Mouse (Mus musculus): Measurements from ENCODE around the gene Tab2.
"Not testable (repeated sequence)": the region's sequence is repeated elsewhere in the genome, so short reads cannot be mapped to it uniquely, and the experiment has no call there.

Gene Tab2

DNA sequence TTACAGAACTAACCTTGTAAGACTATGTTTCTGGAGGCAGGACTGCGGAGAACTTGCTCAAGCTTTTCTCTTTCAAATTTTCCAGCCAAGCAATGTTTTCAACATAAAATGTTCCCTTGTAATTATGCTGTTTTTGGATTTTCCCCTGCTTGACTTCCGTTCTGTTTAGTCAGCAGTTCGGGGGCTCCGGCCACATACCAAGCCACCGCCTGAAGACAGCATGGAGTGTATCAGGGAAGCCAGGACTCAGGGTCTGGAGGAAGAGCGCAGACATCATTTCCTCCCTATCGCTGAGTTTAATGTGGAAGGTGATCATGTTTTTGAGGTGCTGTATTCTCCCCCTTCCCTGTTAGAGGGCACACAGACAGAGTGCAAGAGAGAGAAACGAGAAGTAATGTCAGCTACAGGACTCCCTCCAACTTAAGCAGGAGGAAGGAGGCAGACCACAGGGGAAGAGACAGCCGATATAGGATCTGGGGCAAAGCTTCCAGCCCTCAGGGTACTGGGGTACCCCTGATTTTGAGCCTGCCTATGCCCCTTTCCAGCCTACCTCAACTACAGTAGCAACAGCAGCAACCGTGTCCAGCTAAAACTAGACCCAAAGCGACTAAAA, 67.7 kb downstream of the Tab2 start:
- DNase-seq (ENCODE audit: low spot score in 2 of 2) = no peak

DNA sequence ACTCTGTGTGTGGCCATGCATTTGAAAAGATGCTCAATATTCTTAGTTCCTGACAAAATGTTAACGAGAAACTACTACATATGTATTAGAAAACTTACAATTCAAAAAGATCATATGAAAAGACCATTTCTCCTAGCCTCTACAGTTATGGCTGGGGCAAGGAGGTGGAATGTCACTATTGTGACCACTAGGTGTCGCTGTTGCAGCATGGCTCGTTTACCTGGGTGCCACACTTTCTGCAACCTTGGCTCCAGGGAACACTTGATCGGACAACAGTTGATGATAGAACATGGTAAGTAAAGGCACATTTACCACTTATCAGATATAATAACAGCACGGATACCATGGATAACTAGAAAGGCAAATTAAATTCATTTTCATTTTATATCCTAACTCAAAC, 72.5 kb downstream of the Tab2 start:
- peak; percentile 31 to 82 for DNase-seq (ENCODE audit: low spot score in 2 of 2)

DNA sequence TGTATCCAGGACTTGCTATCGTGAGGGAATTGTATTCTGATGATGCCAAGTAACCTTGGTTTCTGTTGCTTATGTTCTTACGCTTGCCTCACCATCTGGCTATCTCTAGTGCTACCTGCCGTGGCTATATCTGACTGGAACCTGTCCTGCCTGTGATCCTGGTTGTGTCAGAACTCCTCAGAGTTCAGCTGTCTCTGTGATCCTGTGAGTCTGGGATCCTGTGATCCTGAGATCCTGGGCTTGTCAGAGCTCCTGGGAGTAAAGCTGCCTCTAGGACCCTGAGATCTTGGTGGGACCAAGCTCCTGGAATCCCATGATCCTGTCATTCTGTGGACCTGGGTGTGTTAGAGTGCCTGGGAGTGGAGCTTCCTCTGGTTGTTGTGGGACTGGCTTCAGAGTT, 74.1 kb downstream of the Tab2 start:
- no peak for DNase-seq (ENCODE audit: low spot score in 2 of 2)

DNA sequence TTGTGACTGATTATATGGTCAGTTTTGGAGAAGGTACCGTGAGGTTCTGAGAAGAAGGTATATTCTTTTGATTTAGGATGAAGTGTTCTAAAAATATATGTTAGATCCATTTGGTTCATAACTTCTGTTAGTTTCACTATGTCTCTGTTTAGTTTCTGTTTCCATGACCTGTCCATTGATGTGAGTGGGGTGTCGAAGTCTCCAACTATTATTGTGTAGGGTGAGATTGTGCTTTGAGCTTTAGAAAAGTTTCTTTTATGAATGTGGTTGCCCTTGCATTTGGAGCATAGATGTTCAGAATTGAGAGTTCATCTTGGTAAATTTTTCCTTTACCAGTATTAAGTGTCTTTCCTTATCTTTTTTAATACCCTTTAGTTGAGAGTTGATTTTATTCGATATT, 75.7 kb downstream of the Tab2 start:
- DNase-seq (ENCODE audit: low spot score in 2 of 2) = not testable (repeated sequence)

DNA sequence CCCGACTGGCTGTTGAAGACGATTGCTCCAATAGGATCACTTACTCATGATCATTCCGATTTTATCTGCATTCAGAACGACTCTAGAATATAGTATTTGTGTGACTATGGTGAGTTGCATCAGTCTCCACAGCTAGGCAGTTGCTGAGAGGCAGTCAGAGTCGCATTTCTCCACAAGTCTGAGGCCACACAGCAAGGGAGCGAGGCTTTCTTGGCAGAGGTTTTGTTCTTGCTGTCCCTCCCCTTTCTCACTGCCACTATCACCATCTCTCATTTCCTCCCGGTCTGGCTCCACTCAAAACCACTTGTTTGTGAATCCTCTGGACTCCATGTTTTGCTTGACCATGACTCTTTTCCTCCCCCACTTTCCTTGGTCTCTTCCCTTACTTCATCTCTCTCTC, 81.8 kb downstream of the Tab2 start:
- DNase-seq (ENCODE audit: low spot score in 2 of 2) = no peak

DNA sequence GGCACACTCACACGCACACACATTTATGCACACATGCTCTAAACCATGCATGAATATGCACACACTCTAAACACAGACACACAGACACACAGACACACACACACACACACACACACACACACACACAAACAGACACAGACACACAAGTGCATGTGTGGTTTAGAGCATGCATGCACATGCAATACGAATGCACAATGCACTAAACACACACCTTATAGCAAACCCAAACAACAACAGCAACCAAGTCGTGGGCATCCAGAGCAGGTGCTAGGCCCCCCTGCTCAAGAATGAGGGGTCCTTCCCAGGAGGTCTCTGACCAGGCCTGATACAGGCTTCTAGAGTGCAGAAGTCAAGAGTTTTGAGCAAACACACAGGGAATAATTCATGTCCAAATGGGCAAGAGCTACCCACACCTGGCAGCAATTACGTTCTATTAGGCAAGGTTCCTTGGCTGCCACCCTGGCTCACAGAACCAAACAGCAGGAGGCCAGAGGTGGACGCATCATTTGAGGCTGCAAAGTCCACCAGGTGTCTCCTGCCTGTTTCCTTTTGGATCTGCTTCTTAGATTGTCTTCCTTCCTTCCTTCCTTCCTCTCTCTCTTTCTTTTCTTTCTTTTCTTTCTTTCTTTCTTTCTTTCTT, 84.5 kb downstream of the Tab2 start:
- DNase-seq (ENCODE audit: low spot score in 2 of 2) = no peak

DNA sequence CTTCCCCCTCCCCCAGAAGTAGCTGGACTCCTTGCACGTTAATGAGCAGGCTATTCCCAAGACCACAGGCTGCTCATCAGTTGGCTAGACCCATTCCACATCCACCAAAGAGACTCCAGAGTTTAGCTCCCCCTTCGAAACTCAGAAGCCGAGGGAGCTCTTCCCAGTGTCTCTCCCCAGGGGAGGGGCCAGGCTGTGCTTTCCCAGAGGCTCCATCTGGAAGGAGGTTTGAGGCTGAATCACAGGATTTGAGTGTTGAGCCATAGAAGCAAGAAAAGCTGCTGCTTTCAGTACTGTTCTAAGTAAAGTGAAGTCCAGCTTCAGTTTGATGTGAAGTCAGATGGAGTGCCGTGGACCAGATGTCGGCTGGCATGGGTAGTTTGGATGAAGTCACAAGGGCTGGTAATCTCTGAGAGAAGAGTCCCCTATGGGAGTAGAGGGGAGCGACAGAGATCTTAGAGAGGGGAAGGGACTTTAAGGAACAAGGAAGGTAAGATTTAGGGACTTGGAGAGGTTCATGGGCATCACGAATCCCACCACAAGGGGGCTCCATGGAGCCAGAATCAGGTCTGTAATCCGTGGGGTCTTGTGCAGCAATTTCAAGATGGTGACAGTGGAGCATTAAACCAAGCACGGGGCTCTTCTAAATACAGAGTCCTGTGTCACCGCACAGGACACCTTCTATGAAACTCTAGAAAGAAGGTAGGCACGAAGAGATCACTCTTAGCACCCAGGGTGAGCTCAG, 85.3 kb downstream of the Tab2 start:
- peak in 1 of 2 experiments; percentile 62 for DNase-seq (ENCODE audit: low spot score in 2 of 2)

DNA sequence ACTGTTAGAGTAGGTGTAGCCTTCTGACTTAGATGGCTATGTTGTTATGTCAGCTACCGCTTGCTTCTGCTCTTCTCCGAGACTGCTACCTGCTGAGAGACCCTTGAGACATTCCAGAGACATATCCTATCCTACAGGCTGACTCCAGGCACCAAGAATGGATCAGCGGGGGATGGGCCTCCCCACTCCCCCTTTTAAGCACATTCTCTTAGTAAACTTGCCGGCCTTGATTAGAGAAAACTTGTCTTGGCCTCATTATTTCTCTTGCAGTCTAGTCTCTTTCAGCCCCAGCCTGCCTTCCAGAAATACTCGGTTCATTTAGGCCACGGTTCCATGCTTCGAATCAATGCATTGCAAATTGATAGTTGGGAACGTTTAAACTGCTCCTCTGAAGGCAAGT, 86.3 kb downstream of the Tab2 start:
- DNase-seq (ENCODE audit: low spot score in 2 of 2) = no peak

DNA sequence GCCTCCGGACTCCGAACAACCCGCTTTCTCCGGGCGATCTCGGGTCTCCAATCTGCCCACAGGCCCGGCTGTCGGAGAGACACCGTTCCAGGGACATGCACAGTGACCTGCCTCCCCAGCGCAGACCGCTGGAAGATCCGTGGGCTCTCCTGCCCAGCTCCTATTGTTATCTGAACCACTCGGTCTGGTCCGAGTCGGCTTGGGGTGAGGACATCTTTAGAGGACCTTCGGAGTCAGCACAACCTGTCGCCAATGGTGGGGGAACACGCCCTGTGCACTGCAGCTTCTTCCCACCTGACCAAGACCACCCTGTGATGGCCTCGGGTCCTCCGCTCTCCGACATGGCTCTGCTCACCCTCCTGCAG, 88.4 kb downstream of the Tab2 start:
- DNase-seq (ENCODE audit: low spot score in 2 of 2) = no peak

DNA sequence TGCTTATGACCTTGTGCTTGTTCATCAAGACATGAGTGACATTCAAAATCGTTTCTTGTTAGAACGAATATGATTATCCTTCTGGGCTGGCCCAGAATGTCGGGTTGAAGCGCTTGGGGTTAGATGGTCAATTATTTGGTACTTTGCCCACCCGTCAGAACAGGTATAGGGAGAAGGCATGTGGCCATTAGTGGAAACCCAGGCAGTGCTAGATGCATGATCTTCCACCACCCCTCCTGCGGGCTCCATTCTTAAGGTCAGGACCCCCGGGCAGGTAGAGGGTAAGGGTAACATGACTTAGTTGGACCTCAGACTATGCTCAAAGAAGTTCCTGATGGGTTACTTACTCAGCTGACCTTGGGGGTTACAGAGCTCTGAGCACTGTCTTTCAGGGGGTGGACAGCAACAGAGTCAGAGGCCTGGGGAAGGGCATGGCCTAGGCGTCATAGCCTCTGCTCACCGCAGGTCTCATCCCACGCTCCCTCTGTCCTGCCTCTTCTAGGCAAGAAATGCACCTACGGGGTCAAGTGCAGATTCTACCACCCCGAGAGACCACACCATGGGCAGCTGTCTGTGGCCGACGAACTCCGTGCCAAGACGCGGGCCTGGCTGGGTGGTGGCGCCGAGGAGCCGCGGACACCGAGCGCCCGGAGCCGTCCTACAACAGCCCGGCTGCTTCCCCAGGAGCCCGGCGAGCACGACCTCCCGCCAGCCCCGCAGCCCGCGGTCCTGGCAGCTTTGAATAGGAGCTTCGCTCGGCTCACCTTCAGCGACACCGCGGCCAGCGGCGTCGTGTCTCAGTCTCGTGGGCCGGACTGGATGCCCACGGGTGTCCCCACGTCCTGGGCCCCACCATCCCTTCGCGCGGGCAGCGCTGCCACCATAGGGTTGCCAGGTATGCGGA, 89.0 kb downstream of the Tab2 start:
- DNase-seq (ENCODE audit: low spot score in 2 of 2) = peak in 1 of 2 experiments; percentile 33

DNA sequence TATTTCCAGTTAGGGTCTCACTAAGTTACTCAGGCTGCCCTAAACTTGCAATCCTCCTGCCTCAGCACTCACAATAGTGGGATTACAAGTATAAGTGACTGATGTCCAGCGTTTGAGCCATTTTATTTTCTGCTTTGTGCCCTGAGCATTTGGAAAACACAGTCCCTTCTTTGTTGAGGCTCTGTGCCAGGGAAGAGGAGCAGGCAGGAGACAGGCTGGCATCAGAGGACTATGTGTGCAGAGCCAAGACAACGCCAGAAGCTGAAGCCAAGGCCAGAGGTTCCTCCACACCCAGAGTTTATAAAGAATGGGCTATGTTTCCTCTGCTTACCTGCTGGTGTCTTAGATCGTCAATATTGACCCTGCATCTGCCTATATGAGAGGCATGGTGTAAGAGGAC, 91.2 kb downstream of the Tab2 start:
- no peak for DNase-seq (ENCODE audit: low spot score in 2 of 2)

DNA sequence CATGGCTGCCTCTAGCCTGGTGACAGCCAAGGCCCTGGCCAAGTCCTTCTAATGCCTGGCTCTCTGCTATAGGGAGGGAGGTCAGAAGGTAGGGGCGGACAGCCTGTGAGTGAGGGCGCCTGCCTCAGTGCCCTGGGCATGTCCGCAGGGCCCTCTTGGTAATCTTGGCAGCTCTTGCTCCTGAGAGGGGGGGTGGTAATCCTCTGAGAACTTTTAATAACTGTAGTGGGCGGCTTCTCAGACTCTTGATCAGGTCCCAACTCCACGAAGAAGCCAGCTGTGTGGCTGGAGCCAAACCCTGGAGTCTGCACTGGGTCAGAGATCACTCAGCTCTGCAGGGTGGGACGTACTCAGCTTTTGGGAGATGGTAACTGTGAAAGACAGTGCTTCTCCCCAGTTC, 91.8 kb downstream of the Tab2 start:
- DNase-seq (ENCODE audit: low spot score in 2 of 2) = no peak

DNA sequence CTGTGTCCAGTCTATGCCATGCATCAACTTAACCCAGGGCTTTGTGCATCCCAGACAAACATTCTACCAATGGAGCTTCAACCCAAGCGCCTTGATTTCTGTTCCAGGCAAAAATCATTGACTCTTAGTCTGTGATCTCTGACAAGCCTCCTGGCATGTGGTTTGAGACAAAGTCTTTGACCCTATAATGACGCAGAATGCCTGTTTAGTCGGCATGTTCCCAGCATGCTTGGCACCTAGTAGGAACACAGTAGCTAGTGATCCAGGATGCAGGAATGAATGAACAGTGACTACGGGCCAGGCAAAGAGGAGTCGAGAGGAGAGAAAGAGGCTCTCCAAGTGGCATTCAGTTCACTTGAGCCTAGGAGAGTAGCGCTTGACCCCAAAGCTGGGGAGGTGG, 92.6 kb downstream of the Tab2 start:
- no peak for DNase-seq (ENCODE audit: low spot score in 2 of 2)

DNA sequence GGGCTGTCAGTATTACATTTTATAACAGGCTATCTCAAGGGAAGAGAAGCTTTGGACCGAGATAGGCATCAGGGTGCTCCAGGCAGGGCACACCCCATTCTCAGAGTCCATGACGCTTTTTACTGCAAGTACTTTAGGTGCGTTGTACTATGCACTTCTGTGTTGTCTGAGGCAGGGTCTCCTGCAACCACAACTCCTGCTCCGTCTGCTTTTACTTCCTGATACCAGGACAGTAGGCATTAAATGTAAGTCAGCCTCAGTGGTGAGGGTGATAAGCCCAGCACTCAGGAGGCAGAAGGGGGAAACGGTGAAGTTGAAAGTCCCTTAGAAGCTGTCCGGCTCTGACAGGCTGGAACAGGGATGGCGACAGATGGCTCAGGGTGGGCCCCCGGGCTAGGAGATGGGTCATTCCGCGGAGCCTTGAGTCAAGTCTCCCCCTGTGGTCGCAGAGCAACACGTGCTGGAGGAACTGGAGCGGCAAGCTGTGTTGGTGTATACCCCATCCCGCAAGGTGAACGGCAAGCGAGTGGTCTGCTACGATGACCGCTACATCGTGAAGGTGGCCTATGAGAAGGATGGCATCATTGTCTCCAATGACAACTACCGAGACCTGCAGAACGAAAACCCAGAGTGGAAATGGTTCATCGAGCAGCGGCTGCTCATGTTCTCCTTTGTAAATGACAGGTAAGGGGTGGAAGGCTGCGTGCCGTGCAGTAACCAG, 93.9 kb downstream of the Tab2 start:
- no peak for DNase-seq (ENCODE audit: low spot score in 2 of 2)

DNA sequence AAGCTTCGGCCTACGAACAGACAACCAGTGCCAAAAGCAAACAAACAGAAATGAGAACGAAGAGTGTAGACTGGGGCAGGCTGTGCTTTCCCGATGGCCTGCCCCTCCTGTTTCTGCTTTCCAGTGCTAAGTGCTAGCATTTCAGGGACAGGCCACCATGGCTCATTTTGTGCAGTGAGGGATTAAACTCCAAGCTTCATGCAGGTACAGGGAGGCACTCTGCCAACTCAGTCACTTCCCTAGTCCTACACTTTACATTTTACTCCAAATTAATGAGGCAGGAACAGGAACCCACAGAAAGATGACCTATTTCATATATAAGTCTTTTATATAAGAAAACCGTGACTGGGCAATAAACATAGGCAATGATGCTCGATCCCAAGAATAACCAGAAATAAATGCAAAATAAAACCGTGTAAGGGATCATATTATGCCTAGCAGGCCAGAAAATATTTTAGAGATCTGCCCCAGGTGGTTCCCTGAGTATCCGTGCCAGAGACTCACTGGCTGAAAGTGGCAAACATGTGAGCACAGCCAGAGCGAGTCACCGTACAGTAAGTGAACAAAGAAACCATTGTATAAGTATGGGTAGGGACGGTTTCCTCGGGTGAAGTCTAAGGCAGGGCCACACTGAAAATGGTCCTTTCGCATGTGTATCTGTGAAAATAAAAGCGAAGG, 94.6 kb downstream of the Tab2 start:
- DNase-seq (ENCODE audit: low spot score in 2 of 2) = no peak

DNA sequence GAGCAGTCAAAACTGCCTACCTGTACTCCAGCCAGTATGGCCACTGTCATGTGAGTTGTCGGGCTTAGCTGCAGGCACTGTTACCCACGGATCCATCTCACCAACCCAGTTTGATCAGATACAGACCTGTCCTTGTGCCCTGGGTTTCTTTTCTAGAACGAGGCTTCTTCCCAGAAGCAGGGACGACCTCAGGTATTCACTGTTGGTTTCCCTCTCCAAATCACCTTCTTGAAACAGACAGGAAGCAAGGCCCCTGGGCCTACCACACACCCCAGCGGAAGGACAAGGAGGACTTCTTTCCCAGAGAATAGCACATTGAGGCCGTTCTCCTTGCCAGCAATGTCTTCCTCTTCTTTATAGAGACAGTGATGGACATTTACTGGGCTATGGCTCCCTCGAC, 95.5 kb downstream of the Tab2 start:
- DNase-seq (ENCODE audit: low spot score in 2 of 2) = no peak

Measured in thymus, postnatal 10 days (tissue).